Mouse (Mus musculus): ENCODE measurements around the gene Thoc7.
"Not testable (repeated sequence)": the region's sequence is repeated elsewhere in the genome, so short reads cannot be mapped to it uniquely, and the experiment has no call there.

Thoc7 gene

GRCm38 (mm10) chr14:13961401-13962112, at the start of gene Thoc7, which contains the start of gene Atxn7:
TSS of gene Thoc7 (minus strand) at chr14:13961852.
TSS of gene Atxn7 (plus strand) at chr14:13961440.
- peak; percentile 41; the same call in 1 of the 2 replicates for ATAC-seq (ENCODE audit: insufficient number of reproducible peaks, low FRiP score, low TSS enrichment)

DNA sequence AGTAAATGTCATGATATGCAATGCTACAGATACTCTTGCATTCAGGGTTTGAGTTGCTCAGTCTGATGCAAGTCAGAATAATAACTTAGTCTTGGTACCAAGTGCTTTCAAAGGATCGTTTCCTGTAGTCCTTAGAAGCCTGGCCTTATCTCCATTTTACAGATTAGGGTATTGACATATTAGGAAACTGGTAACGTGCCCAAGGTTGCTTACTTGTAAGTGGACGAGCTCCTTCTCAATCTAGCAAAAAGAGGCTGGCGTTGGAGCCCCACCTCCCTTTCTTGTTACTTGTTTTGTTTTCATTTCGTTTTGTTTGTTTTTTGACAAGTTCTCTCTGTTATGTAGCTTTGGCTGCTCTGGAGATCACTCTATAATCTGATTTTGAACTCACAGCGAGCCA, 48.1 kb upstream of the Thoc7 start:
- ATAC-seq (ENCODE audit: insufficient number of reproducible peaks, low FRiP score, low TSS enrichment), result no peak

GRCm38 (mm10) chr14:14002771-14003170, 41.1 kb upstream of the Thoc7 start:
- no peak for ATAC-seq (ENCODE audit: insufficient number of reproducible peaks, low FRiP score, low TSS enrichment)

GRCm38 (mm10) chr14:13995206-13996097, 33.8 kb upstream of the Thoc7 start:
- ATAC-seq (ENCODE audit: insufficient number of reproducible peaks, low FRiP score, low TSS enrichment), result no peak; the same call in 1 of the 2 replicates

DNA sequence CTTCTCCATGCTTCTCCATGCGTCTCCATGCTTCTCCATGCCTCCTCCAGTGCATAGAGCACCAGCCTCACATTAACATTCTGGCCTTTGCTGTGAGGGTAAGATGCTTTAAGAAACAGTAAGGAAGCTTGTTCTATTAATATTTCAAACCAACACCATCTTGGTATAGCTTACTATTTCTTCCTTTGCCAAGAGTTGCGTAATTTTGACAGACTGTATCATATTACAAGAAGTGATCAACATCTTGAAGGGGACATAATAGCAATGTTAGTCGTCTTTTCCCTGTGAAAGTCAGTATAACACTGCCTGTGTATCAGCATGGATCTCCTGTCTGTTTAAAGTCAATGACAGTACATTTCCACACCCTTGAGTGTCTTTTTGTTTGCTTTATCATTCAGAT, 29.1 kb upstream of the Thoc7 start:
- no peak for ATAC-seq (ENCODE audit: insufficient number of reproducible peaks, low FRiP score, low TSS enrichment)

DNA sequence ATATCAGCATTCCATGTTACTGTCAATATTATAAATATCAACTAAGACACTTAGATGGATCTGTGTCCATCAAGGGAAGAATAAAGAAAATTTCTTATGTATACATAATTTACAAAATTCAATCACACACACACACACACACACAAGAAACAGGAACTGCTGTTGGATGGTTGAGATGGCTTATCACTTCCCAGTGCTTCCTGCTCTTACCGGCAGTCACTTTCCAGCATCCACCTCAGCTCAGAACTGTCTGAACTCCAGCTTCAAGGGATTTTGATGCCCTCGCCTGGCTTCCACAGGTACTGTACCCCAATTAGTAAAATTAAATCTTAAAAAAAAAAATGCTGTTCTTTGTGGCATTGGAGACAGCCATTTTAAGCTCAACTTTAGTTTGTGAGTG, 26.7 kb upstream of the Thoc7 start:
- no peak for ATAC-seq (ENCODE audit: insufficient number of reproducible peaks, low FRiP score, low TSS enrichment)

GRCm38 (mm10) chr14:13982174-13982573, 20.5 kb upstream of the Thoc7 start:
- ATAC-seq (ENCODE audit: insufficient number of reproducible peaks, low FRiP score, low TSS enrichment), result no peak

- peak; percentile 90 for ATAC-seq (ENCODE audit: insufficient number of reproducible peaks, low FRiP score, low TSS enrichment)
Measured at GRCm38 (mm10) chr14:13981286-13981685, 19.6 kb upstream of the Thoc7 start.

GRCm38 (mm10) chr14:13977498-13977897, 15.8 kb upstream of the Thoc7 start:
- no peak for ATAC-seq (ENCODE audit: insufficient number of reproducible peaks, low FRiP score, low TSS enrichment)

DNA sequence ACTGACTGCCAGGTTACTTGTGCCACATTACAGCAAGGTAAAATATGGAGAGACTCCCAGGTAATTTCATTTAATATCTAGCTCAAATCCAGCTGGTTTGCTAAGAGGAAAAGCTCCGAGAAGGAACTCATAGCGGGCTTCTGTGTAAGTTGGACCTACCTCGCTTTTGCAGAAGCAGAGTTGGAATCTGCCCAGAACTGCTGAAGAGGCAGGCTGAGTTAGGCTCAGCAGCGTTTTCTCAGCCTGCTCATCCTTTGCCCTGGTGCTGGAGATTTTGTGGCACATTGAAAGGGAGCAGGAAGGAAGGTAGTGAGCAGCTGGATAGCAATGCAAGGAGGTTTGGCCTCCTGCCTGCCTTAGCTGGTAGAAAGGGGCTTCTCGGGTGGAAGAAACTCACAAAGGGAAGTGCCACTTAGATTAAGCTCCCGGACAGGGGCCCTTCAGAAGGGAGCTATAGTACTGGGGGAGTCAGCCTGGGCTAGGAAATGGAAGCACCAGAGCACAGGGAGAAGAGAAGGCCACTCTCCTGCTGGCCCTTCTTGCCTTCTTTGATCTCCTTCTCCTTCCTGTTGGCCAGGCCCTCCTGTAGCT, 10.1 kb upstream of the Thoc7 start:
- no peak for ATAC-seq (ENCODE audit: insufficient number of reproducible peaks, low FRiP score, low TSS enrichment)

DNA sequence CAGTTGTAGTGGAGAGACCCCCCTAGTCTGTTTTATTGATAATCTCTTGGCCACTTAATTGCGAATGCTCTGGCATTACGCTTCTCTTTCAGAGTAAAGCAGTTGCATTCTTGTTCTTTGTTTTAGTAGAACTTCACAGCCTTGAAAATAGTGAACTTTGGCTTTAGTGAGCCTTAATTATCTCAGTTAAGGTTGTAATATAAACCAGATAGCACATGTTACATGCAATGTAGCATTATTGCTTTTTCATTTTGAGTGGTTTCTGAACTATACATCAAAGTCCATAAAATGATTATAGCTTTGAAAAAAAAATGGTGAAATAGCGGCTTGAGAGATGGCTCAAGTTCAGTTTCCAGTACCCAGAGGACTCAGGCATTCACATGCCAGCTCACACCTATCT, 8.9 kb upstream of the Thoc7 start:
- no peak for ATAC-seq (ENCODE audit: insufficient number of reproducible peaks, low FRiP score, low TSS enrichment)

GRCm38 (mm10) chr14:13968476-13968875, 6.8 kb upstream of the Thoc7 start:
- no peak for ATAC-seq (ENCODE audit: insufficient number of reproducible peaks, low FRiP score, low TSS enrichment)

DNA sequence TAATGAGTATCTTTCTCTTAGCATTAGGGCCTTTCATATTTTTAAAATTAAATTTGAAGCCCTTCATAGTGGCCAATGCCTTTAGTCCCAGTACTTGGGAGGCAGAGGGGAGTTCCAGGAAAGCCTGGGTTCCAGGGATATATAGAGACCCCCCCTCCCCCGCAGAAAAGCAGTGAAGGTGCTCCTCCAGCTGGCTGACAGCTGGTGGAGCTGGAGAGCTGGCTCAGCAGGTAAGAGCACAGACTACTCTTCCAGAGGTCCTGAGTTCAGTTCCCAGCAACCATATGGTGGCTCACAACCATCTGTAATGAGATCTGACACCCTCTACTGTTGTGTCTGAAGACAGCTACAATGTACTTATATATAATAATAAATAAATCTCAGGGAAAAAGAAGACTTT, 6.0 kb upstream of the Thoc7 start:
- no peak for ATAC-seq (ENCODE audit: insufficient number of reproducible peaks, low FRiP score, low TSS enrichment)

GRCm38 (mm10) chr14:13963527-13963926, 1.9 kb upstream of the Thoc7 start:
- no peak for ATAC-seq (ENCODE audit: insufficient number of reproducible peaks, low FRiP score, low TSS enrichment)

DNA sequence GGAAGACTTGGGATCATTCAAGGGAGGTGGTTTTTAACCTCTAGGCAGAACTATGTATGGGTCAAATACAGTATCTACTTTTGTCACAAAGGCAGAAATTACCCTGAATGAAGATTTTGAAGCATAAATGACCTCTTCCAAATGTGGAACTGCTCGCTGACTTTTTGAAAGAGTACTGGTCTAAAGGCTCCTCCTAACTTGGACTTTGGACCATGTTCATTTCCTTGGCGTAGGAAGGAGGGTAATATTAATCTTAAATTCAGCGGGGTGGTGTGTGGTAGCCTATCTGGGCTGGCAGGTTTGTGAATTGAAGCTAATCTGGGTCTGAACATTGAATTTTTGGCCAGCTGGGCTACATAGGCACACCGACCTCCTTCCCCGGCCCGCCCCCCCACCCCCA, 824 bp upstream of the Thoc7 start:
- no peak for ATAC-seq (ENCODE audit: insufficient number of reproducible peaks, low FRiP score, low TSS enrichment)

DNA sequence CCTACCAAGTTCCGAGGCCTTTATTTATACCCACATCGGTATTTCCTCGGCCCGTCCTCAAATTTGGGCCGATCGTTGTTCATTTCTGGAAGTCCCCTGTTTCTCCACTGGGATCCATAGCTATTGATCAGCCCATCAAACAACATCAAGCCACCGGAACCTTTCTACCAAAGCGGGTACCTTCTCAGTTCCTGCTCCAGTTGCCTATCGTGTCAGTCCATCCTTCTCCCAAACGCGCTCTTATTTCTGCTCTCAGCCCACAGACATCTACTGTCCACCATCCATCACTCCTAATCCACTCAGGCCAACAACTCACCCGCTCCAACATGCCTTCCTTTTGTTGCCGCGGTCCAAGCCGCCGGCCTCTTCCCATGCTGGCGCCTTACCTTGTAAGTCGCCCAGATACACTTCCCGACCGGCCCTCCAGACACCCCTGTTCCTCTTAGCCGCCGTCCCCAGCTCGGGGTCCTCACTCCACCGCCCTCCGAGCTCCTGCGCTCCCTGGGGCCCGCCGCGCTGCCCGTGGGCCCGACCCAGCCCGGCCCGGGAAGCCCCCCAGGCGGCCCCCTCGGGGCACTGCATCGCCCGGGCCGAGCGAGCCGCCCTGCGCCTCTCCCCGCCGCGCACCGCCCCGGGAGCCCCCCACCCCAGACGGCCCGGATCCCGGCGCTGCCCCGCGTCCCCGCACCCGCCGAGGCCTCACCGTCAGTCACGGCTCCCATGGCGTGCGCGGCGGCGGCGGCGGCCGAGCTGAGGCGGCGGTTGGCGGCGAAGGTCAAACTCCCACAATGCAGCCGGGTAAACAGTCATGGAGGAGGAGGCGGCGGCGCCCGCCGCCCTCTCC, 948 bp downstream of the Thoc7 start:
- ATAC-seq (ENCODE audit: insufficient number of reproducible peaks, low FRiP score, low TSS enrichment), result peak; percentile 81

DNA sequence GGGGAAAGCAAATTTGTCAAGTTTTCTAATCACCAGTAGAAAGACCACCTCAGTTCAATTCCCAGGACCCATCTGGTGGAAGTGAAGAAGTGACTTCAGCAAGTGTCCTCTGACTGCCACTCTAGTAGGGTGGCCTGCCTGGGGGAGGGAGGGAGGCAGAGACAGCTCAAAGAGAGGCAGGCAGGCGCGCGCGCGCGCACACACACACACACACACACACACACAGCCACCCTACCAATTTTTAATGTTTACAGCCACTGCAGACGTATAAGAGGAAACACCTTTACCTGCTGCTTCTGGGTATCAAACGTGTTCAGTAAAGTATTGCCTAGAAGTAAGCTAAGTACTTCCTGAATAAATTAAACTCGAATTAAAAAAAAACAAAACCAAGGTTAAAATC, 1.6 kb downstream of the Thoc7 start:
- peak; percentile 42; the same call in 1 of the 2 replicates for ATAC-seq (ENCODE audit: insufficient number of reproducible peaks, low FRiP score, low TSS enrichment)

- not testable (repeated sequence) for ATAC-seq (ENCODE audit: insufficient number of reproducible peaks, low FRiP score, low TSS enrichment)
Measured at GRCm38 (mm10) chr14:13952151-13952550, 9.5 kb downstream of the Thoc7 start.

GRCm38 (mm10) chr14:13950401-13950800, 11.3 kb downstream of the Thoc7 start:
- ATAC-seq (ENCODE audit: insufficient number of reproducible peaks, low FRiP score, low TSS enrichment), result no peak

DNA sequence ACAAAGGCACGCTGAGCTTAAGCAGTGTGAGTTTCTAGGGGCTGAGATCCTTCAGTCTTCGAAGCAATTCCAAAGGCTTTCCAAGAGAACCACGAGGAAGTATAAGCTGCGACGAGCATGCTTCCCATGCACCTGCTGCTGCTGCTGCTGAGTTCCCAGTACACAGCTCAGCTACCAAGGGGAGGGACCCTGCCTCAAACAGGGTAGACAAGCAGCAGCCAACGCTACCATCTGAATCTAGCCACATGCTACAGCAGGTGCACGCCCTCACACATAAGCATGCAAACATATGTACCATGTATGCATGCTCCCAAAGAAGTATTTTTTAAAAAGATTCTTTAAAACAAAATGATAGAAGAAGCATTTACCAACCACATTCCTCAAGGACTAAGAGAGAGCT, 13.3 kb downstream of the Thoc7 start:
- ATAC-seq (ENCODE audit: insufficient number of reproducible peaks, low FRiP score, low TSS enrichment), result no peak

All from cerebellum, adult (tissue).